Mouse (Mus musculus): ENCODE measurements around the gene Sumf2.

DNA sequence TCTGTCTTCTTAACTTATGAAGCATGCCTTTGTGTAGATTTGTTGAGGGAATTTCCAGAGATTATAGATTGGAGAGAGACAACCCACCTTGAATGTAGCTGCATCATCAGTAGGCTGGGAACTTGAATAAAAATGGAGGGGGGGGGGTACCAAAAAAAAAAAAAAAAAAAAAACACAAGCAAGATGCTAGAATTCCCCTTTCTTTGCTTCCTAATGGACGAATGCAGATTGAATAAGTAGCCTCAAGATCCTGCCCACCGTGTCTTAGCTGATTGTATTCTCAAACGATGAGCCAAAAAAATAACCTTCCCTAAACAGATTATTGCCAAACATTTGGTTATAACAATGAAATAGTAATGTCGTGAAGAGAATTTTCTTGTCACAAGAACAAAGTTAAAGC lies 61.0 kb downstream of the Sumf2 start:
- TF ChIP-seq POLR2A (IDR thresholded peaks at IDR 0.05; ENCODE audit: extremely low read depth, insufficient read depth, low read length) (no peak), CTCF (IDR thresholded peaks at IDR 0.05; ENCODE audit: low read depth, low read length) (no peak)
